Mouse (Mus musculus): ENCODE results near the gene Cd164l2. TPM values are rescaled to one million over a fixed set of nuclear protein-coding genes. Genes with fewer than 3 reads are reported as not detected.

Cd164l2 gene
- polyA plus RNA-seq, 1 experiment from 2014 or later, result 2.2 TPM

DNA sequence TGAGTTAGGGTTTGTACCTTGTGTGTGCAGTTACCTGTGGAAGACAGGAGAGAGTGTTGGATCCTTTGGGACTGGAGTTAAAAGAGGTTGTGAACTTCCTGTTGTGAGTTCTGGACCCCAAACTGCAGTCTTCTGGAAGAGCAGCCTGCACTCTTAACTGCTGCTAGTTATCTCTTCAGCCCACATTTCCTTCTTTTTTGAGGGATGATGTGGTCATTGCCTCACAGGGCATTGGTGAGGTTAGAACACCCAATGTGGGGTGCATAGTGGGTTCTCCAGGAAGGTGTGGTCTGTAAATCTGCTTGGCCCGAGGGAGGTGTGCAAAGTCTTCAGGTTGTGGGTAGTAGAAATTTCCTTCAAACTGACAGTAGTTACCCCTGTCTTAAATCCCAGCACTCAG, 32.4 kb downstream of the Cd164l2 start:
- Histone ChIP-seq H3K9me3 (no peaks in the 10 kb centered on the region), H3K36me3 (no peaks in the 10 kb centered on the region), H3K27ac (no peak overlapping the region), H3K4me3 (no peak overlapping the region), H3K4me2 (replicated peaks) (no peak overlapping the region), H3K27me3 (peaks cover 66% of the 10 kb centered on the region), H3K4me1 (peaks cover 9% of the 10 kb centered on the region; the same call in 1 of the 2 replicates), H3K9ac (no peak overlapping the region)
- 79% methylated on average over 1 of the region's 1 CpGs for WGBS
- no peak for ATAC-seq (ENCODE audit: insufficient number of reproducible peaks, insufficient read depth, low FRiP score, low TSS enrichment)

DNA sequence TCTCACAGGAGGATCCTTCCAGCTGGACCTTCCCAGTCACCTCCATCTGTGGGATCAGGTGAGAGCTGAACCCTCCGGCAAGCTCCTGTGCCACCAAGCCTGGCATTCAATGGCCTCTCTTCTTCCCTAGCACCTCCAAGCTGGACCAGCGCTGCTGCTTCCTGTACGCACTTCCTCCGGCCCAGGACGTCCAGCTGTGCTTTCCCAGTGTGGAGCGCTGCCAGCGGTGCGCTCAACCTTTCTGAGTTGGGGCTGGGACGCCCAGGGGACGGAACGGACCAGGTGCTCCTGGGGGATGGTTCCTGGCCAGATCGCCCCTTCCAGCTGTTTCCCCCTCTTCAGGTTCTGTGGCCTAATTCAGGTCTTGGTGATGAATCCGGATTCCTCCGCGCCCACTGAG, 35.1 kb downstream of the Cd164l2 start:
- Histone ChIP-seq H3K27me3 (peaks cover 86% of the 10 kb centered on the region), H3K27ac (no peak overlapping the region), H3K4me3 (no peak overlapping the region), H3K9ac (no peak overlapping the region), H3K4me2 (replicated peaks) (no peak overlapping the region), H3K9me3 (no peaks in the 10 kb centered on the region), H3K4me1 (peaks cover 16% of the 10 kb centered on the region), H3K36me3 (no peaks in the 10 kb centered on the region)
- WGBS, result 24% methylated on average over 15 of the region's 15 CpGs
- no peak for ATAC-seq (ENCODE audit: insufficient number of reproducible peaks, insufficient read depth, low FRiP score, low TSS enrichment)

DNA sequence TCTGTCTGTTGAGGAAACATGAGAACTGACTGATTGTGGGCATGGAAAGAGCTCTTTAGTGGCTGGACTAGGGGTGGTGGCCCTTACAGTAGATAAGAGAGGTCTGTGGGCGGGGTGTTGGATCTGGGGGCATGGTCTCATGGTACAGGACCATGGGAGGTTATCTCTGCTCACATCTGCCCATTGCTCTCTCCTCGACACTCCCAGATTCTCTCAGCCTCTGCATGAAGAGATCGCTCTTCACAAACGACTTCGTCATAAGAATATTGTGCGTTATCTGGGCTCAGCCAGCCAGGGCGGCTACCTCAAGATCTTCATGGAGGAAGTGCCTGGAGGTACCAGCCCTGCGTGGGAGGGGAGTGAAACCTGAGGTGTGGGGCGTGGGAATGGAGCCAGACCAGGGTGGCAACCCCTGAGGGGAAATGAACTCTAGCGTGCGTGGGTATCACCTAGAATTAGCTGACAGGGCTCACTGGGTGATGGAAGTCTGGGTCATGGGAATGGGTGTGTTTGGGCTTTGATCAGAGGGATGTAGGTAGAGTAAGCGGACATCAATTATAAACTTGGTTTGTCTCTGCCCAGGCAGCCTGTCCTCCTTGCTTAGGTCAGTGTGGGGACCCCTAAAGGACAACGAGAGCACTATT, 36.0 kb downstream of the Cd164l2 start:
- H3K36me3 ChIP-seq, result no peaks in the 10 kb centered on the region
- ATAC-seq (ENCODE audit: insufficient number of reproducible peaks, insufficient read depth, low FRiP score, low TSS enrichment), result no peak
- no peak overlapping the region for H3K4me2 ChIP-seq (replicated peaks)
- no peak overlapping the region for H3K27ac ChIP-seq
- no peaks in the 10 kb centered on the region for H3K9me3 ChIP-seq
- WGBS, result 75% methylated on average over 13 of the region's 13 CpGs
- peaks cover 86% of the 10 kb centered on the region for H3K27me3 ChIP-seq
- no peak overlapping the region for H3K9ac ChIP-seq
- H3K4me1 ChIP-seq, result peaks cover 16% of the 10 kb centered on the region
- no peak overlapping the region for H3K4me3 ChIP-seq

DNA sequence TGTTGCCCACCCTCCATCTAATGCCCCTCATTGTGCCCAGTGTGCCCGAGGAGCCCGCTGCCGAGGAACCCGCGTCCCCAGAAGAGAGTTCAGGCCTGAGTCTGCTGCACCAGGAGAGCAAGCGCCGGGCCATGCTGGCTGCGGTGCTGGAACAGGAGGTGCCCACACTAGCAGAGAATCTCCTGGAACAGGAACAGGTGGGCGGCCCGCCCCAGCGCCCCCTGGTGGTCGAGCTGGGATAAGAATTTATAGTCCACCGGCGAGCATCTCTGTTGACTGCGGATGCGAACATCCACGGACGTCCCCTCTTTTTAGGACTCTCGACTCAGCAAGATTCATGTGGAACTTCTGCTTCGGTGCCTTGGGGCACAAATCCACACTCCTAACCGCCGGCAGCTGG, 38.7 kb downstream of the Cd164l2 start:
- Histone ChIP-seq H3K4me3 (peak overlapping the region; percentile 40), H3K27ac (no peak overlapping the region), H3K36me3 (no peaks in the 10 kb centered on the region), H3K9me3 (no peaks in the 10 kb centered on the region), H3K4me2 (replicated peaks) (peak overlapping the region; percentile 65), H3K4me1 (peaks cover 16% of the 10 kb centered on the region), H3K27me3 (peaks cover 90% of the 10 kb centered on the region), H3K9ac (no peak overlapping the region; the same call in 1 of the 2 replicates)
- WGBS, result 4% methylated on average over 22 of the region's 22 CpGs
- ATAC-seq (ENCODE audit: insufficient number of reproducible peaks, insufficient read depth, low FRiP score, low TSS enrichment), result no peak

DNA sequence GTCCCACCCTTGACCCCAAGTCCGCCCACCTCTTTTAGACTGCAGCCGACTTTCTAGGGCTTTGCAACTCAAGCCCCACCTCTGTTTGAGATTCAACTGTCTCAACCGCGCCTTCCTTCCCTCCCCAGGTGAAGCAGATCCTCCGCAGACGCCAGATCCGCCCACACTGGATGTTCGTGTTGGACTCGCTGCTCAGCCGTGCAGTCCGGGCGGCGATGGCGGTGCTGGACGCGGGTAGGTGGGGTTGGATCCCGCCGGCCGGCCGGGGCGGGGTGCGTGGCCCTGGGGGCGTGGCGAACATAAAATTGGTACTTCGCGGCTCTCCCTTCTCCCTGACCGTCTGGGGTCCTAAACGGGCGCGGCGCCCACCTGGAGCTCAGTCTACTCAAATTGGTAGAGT, 39.3 kb downstream of the Cd164l2 start:
- Histone ChIP-seq H3K9ac (peak overlapping the region; percentile 44), H3K9me3 (no peaks in the 10 kb centered on the region), H3K4me2 (replicated peaks) (peak overlapping the region; percentile 65), H3K36me3 (no peaks in the 10 kb centered on the region), H3K27me3 (peaks cover 92% of the 10 kb centered on the region), H3K4me3 (peak overlapping the region; percentile 40), H3K4me1 (peaks cover 16% of the 10 kb centered on the region), H3K27ac (no peak overlapping the region)
- no peak for ATAC-seq (ENCODE audit: insufficient number of reproducible peaks, insufficient read depth, low FRiP score, low TSS enrichment)
- 1% methylated on average over 28 of the region's 31 CpGs for WGBS

DNA sequence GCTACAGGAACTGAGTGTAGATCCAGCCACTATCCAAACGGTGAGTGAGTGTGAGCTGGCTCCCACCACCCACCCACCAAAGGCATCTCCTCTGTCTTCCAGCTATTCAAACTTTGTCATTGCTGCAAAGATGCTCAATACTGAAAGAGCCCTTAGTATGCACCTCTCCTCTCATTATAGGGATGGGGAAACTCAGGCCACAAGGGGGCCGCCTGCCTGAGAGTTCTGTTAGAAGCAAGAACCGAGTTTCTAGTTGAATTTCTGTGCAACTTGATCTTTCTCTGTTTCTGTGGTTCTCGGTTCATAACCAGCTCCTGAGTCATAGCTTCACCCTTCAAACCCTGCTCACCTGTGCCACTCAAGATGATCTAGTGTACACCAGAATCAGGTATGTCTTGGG, 40.2 kb downstream of the Cd164l2 start:
- H3K9me3 ChIP-seq, result no peaks in the 10 kb centered on the region
- no peaks in the 10 kb centered on the region for H3K36me3 ChIP-seq
- H3K27ac ChIP-seq, result no peak overlapping the region
- peaks cover 92% of the 10 kb centered on the region for H3K27me3 ChIP-seq
- WGBS, result 36% methylated on average over 4 of the region's 4 CpGs
- peaks cover 20% of the 10 kb centered on the region for H3K4me1 ChIP-seq
- H3K4me2 ChIP-seq (replicated peaks), result no peak overlapping the region
- no peak overlapping the region for H3K9ac ChIP-seq
- ATAC-seq (ENCODE audit: insufficient number of reproducible peaks, insufficient read depth, low FRiP score, low TSS enrichment), result no peak
- no peak overlapping the region for H3K4me3 ChIP-seq

DNA sequence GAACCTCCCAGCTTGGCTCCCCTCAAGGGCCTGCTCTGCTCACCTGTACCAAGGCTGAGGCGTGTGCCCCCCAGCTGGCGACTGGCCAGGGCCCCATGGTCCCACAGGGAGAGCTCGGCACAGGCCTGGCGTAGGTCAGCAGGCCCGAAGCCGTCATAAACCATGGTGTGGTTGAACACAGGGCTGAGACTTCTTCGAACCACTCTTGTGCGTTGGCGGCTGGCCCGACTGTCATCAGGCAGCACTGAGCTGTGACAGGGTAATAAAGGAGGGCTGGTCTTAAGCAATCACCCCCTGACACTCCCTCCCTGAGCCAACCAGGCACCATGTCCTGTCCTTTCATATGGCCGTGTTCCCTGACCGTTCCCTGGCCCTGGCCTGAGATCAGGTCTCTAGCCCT, 41.5 kb downstream of the Cd164l2 start:
- WGBS, result 84% methylated on average over 12 of the region's 12 CpGs
- H3K4me2 ChIP-seq (replicated peaks), result no peak overlapping the region
- H3K9ac ChIP-seq, result no peak overlapping the region
- peaks cover 88% of the 10 kb centered on the region for H3K27me3 ChIP-seq
- ATAC-seq (ENCODE audit: insufficient number of reproducible peaks, insufficient read depth, low FRiP score, low TSS enrichment), result no peak
- no peaks in the 10 kb centered on the region for H3K9me3 ChIP-seq
- peaks cover 20% of the 10 kb centered on the region for H3K4me1 ChIP-seq
- H3K36me3 ChIP-seq, result no peaks in the 10 kb centered on the region
- H3K27ac ChIP-seq, result no peak overlapping the region
- H3K4me3 ChIP-seq, result no peak overlapping the region

DNA sequence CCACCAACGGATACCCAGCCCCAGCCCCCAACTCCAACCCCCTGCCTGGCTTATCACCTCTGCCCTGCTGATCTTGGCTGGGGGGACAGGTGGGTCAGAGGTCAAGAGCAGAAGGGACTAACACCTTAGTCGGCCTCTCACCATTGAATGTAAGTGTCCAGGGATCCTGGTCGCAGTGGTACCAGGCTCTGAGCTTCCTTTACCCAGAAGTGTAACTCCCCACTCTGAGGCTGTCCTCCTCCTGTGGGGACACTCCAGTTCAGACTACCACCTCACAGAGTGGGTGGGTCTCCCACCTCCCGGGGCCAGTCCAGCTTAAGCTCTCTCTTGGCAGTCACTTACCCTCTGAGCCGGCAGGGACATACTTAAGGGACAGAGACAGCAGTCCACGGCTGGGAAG, 43.5 kb downstream of the Cd164l2 start:
- no peaks in the 10 kb centered on the region for H3K36me3 ChIP-seq
- H3K9ac ChIP-seq, result no peak overlapping the region
- ATAC-seq (ENCODE audit: insufficient number of reproducible peaks, insufficient read depth, low FRiP score, low TSS enrichment), result no peak
- 65% methylated on average over 6 of the region's 6 CpGs for WGBS
- H3K27ac ChIP-seq, result no peak overlapping the region
- no peak overlapping the region for H3K4me3 ChIP-seq
- no peaks in the 10 kb centered on the region for H3K9me3 ChIP-seq
- H3K4me1 ChIP-seq, result peaks cover 16% of the 10 kb centered on the region
- peaks cover 70% of the 10 kb centered on the region for H3K27me3 ChIP-seq
- no peak overlapping the region for H3K4me2 ChIP-seq (replicated peaks)

DNA sequence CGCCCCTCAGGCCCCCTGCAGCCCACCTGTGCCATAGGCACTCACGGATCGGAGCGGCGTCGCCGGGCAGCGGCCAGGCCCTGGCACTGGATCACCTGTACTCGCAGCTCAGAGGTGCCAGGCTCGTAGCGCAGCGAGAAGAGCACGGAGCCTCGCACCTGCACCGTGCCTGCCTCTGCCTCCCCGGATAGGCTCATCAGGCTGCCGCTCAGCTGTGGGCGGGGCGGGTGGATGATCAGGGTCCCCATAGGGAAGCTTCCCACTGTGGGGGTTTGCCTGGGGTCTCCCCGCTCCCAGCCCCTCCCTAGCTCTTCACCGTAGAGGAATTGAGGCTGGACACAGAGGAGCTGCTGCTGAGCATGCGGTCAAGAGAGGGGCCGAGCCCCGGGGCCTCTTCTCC, 44.9 kb downstream of the Cd164l2 start:
- ATAC-seq (ENCODE audit: insufficient number of reproducible peaks, insufficient read depth, low FRiP score, low TSS enrichment), result no peak; the same call in 1 of the 2 replicates
- peaks cover 5% of the 10 kb centered on the region; the same call in 1 of the 2 replicates for H3K4me1 ChIP-seq
- H3K9me3 ChIP-seq, result no peaks in the 10 kb centered on the region
- H3K27me3 ChIP-seq, result peaks cover 56% of the 10 kb centered on the region
- H3K4me2 ChIP-seq (replicated peaks), result 0 out of 2 replicates have a peak overlapping the region, but pooled peaks have one; percentile 3
- no peak overlapping the region for H3K27ac ChIP-seq
- no peaks in the 10 kb centered on the region for H3K36me3 ChIP-seq
- H3K4me3 ChIP-seq, result 0 out of 2 replicates have a peak overlapping the region, but pooled peaks have one; percentile 7
- H3K9ac ChIP-seq, result no peak overlapping the region
- 21% methylated on average over 24 of the region's 24 CpGs for WGBS

DNA sequence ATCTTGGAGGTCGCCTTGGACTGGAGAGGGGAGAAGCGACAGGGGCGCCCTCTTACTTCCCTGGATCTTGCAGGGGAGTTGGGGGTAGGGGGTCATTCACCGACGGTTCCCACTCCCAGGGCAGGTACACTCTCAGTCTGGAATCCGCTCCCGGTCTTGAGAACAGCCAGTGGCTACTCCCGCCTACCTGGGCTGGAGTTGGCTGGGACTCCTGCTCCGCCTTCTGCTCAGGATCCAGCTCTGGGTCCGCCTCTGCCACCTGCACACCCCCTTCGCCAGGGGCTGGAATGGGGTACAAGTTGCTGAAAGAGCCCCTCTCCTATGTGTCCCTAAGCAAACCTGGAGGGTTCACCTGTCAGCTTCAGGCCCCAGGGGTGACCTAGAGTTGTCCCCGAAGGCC, 45.3 kb downstream of the Cd164l2 start:
- ATAC-seq (ENCODE audit: insufficient number of reproducible peaks, insufficient read depth, low FRiP score, low TSS enrichment), result no peak
- 0 out of 2 replicates have a peak overlapping the region, but pooled peaks have one; percentile 3 for H3K4me2 ChIP-seq (replicated peaks)

DNA sequence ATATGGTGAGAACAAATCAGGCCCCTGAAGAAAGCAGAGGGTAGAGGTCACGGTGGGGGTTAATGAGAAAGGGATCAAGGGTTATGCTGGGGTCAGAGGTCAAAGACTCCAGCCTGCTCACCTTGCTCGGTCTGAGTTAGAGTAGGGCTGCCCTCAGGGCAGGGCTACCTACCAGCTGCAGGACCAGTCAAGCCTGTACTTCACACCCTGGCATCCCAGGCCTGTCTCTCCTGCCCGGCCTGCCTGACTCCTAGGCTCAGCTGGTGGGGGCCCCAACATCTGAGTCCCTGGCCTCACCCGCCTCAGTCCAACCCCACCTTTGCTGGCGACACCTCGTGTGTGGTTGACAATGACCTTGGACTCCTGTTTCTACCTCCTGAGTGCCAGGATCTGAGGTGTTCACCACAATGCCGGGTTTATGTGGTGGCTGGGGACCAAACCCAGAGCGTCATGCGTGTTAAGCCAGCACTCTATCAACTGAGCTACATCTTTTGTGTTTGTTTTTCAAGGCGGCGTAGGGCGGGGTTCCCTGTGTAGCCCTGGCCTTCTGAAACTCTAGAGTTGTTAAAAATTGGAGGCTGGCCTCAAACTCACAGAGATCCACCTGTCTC, 46.0 kb downstream of the Cd164l2 start:
- WGBS, result 68% methylated on average over 12 of the region's 12 CpGs
- Histone ChIP-seq H3K4me2 (replicated peaks) (no peak overlapping the region), H3K27me3 (peaks cover 45% of the 10 kb centered on the region), H3K4me1 (peaks cover 7% of the 10 kb centered on the region; the same call in 1 of the 2 replicates), H3K27ac (no peak overlapping the region), H3K9ac (no peak overlapping the region), H3K9me3 (no peaks in the 10 kb centered on the region), H3K4me3 (no peak overlapping the region), H3K36me3 (0 out of 2 replicates have a peak, but pooled peaks cover 1% of the 10 kb centered on the region)
- no peak for ATAC-seq (ENCODE audit: insufficient number of reproducible peaks, insufficient read depth, low FRiP score, low TSS enrichment)

More for the DNA sequence above, 45.3 kb downstream of the Cd164l2 start:
- Histone ChIP-seq H3K27me3 (peaks cover 52% of the 10 kb centered on the region), H3K9me3 (no peaks in the 10 kb centered on the region), H3K27ac (no peak overlapping the region), H3K4me1 (peaks cover 6% of the 10 kb centered on the region; the same call in 1 of the 2 replicates), H3K4me3 (0 out of 2 replicates have a peak overlapping the region, but pooled peaks have one; percentile 7), H3K36me3 (no peaks in the 10 kb centered on the region), H3K9ac (no peak overlapping the region)
- WGBS, result 27% methylated on average over 12 of the region's 12 CpGs
